Mouse (Mus musculus) hindbrain, embryonic 16.5 days (tissue): Measurements from ENCODE around the gene Ddr1. TPM values are rescaled to one million over a fixed set of nuclear protein-coding genes. Genes with fewer than 3 reads are reported as not detected.

Source experiments
- ATAC-seq: fragments of 200-750 bp; cut with Nextera tagmentation; 2 replicates; pipeline ENCODE4 v1.8.0; 2017; ENCODE audit warnings: moderate TSS enrichment, moderate library complexity
- H3K27ac ChIP-seq: fragments of 300-500 bp; sonication (generic); 2 replicates; pipeline ENCODE4 v1.5.1; 2014; ENCODE audit warnings: low read depth, mild to moderate bottlenecking, control low read depth, low read length, moderate library complexity
- H3K27me3 ChIP-seq: fragments of 300-500 bp; sonication (generic); replicated peaks from 2 replicates; pipeline ENCODE4 v1.6.1; 2014; ENCODE audit warnings: low read length; ENCODE audit not compliant: control insufficient read depth, insufficient read depth
- H3K36me3 ChIP-seq: fragments of 300-500 bp; sonication (generic); 2 replicates; pipeline ENCODE4 v1.6.1; 2014; ENCODE audit warnings: mild to moderate bottlenecking, low read length, moderate library complexity, mixed read lengths; ENCODE audit not compliant: control insufficient read depth, insufficient read depth
- H3K4me1 ChIP-seq: fragments of 300-500 bp; sonication (generic); 2 replicates; pipeline ENCODE4 v1.6.1; 2014; ENCODE audit warnings: low read depth, low read length; ENCODE audit not compliant: control insufficient read depth, insufficient read depth
- H3K4me2 ChIP-seq: fragments of 300-500 bp; sonication (generic); 2 replicates; pipeline ENCODE4 v1.6.1; 2014; ENCODE audit warnings: mild to moderate bottlenecking, low read length, control low read depth, moderate library complexity
- H3K4me3 ChIP-seq: fragments of 300-500 bp; sonication (generic); 2 replicates; pipeline ENCODE4 v1.5.1; 2014; ENCODE audit warnings: mild to moderate bottlenecking, low read length, control low read depth, moderate library complexity
- H3K9ac ChIP-seq: fragments of 300-500 bp; sonication (generic); 2 replicates; pipeline ENCODE4 v1.6.1; 2014; ENCODE audit warnings: low read depth, mild to moderate bottlenecking, control low read depth, low read length, moderate library complexity
- H3K9me3 ChIP-seq: fragments of 300-500 bp; sonication (generic); 2 replicates; pipeline ENCODE4 v1.6.1; 2014; ENCODE audit warnings: mild to moderate bottlenecking, low read length, moderate library complexity; ENCODE audit not compliant: control insufficient read depth
- WGBS: fragments of 180-500 bp; shearing (Covaris S2); extraction: QIAGEN DNeasy Blood & Tissue Kit; methylation state at CpG from one replicate; pipeline ENCODE4 v1.1.7; 2014; 5-methylcytosine and 5-hydroxymethylcytosine counted together
- polyA plus RNA-seq: library from polyadenylated mRNA; unstranded; fragments of >200 nt; fragmentation: Nextera tagmentation; extraction: Ambion mirVana; gene quantifications from 2 replicates; pipeline ENCODE4 v1.2.1, GENCODE M21; 2015

The Ddr1 gene
- polyA plus RNA-seq, 1 experiment from 2014 or later = 87.1 TPM

DNA sequence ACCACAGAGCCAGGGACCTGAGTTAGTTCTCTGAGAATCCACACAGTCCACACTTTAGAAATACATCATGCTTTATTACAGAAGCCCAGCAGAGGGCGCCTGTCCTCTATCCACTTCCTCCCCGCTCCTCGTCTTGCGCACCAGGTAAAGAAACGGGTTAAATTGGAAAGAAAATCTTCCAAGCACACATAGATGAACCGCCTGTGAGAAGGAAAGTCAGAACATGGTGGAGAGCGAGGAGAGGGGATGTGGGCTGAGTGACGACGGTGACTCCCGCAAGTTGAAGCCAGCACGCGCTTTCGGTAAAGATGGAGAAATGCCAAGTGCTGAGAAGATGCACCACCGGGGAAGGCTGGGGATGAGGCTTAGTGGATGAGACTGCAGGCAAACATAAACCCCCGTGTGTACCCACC is 68.7 kb downstream of the Ddr1 start:
- no peaks in the 10 kb centered on the region for H3K4me1 ChIP-seq
- H3K9ac ChIP-seq = peak overlapping the region; percentile 55
- peak overlapping the region; percentile 44 for H3K4me3 ChIP-seq
- no peaks in the 10 kb centered on the region for H3K36me3 ChIP-seq
- WGBS = 2% methylated on average over 15 of the region's 15 CpGs
- peak; percentile 82 for ATAC-seq
- H3K27ac ChIP-seq = no peak overlapping the region
- H3K4me2 ChIP-seq = peak overlapping the region; percentile 72
- H3K27me3 ChIP-seq = no peaks in the 10 kb centered on the region
- H3K9me3 ChIP-seq = no peaks in the 10 kb centered on the region

DNA sequence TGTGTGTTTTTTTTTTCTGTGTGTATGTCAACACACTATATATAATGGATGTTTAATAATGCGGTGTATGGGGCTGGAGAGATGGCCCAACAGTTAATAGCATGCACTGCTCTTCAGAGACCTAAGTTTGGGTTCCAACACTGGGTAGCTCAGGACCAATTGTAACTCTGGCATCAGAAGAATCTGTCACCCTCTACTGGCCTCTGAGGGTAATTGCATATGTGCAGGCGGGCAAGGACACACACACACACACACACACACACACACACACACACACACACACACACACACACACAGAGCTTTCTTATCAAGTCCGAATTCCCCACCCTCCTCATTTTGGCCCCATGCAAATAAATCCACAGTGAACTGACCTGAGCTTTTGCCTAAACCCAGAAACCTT is 69.2 kb downstream of the Ddr1 start:
- H3K4me3 ChIP-seq = no peak overlapping the region
- H3K4me2 ChIP-seq = no peak overlapping the region
- no peak overlapping the region for H3K9ac ChIP-seq
- no peaks in the 10 kb centered on the region for H3K36me3 ChIP-seq
- H3K27me3 ChIP-seq = no peaks in the 10 kb centered on the region
- H3K27ac ChIP-seq = no peak overlapping the region
- ATAC-seq = no peak
- H3K4me1 ChIP-seq = no peaks in the 10 kb centered on the region
- WGBS = 86% methylated on average over 3 of the region's 3 CpGs
- H3K9me3 ChIP-seq = no peaks in the 10 kb centered on the region

- 6% methylated on average over 1 of the region's 1 CpGs for WGBS
- Histone ChIP-seq H3K9ac (no peak overlapping the region), H3K4me3 (no peak overlapping the region), H3K27me3 (no peaks in the 10 kb centered on the region), H3K36me3 (no peaks in the 10 kb centered on the region), H3K4me2 (no peak overlapping the region), H3K27ac (no peak overlapping the region), H3K4me1 (no peaks in the 10 kb centered on the region), H3K9me3 (no peaks in the 10 kb centered on the region)
- ATAC-seq = peak; percentile 65; the same call in 1 of the 2 replicates
Observed at GRCm38 (mm10) chr17:35633992-35634391, 70.4 kb downstream of the Ddr1 start.

Other genes with a start within 250 kb of the Ddr1 start
- 0.11 and 0.21 TPM in 2 replicates for gene H2-Q10, start 234.5 kb downstream of the Ddr1 start, polyA plus RNA-seq
- not detected in 2 replicates for gene Pou5f1, start 198.6 kb downstream of the Ddr1 start, polyA plus RNA-seq
- 16.4 and 21.2 TPM in 2 replicates for gene Tcf19, start 187.8 kb downstream of the Ddr1 start, polyA plus RNA-seq
- gene Cchcr1, start 187.5 kb downstream of the Ddr1 start, polyA plus RNA-seq = 5.8 and 6.3 TPM in 2 replicates
- gene Psors1c2, start 171.4 kb downstream of the Ddr1 start, polyA plus RNA-seq = 0.94 and 1.1 TPM in 2 replicates
- gene Cdsn, start 152.5 kb downstream of the Ddr1 start, polyA plus RNA-seq = 0.19 and 0.28 TPM in 2 replicates
- 0.11 and 0.12 TPM in 2 replicates for gene 2300002M23Rik, start 137.2 kb downstream of the Ddr1 start, polyA plus RNA-seq
- not detected in 2 replicates for gene Sfta2, start 103.1 kb downstream of the Ddr1 start, polyA plus RNA-seq
- not detected in 2 replicates for gene Gm9573, start 78.0 kb downstream of the Ddr1 start, polyA plus RNA-seq
- not detected in 2 replicates for gene Mucl3, start 60.9 kb downstream of the Ddr1 start, polyA plus RNA-seq
- gene Vars2, start 37.0 kb downstream of the Ddr1 start, polyA plus RNA-seq = 16.7 and 17.9 TPM in 2 replicates
- 27.8 and 28.1 TPM in 2 replicates for gene Gtf2h4, start 30.9 kb downstream of the Ddr1 start, polyA plus RNA-seq
- 14.5 and 17.2 TPM in 2 replicates for gene Ier3, start 117.1 kb upstream of the Ddr1 start, polyA plus RNA-seq
- 131 and 150 TPM in 2 replicates for gene Flot1, start 118.6 kb upstream of the Ddr1 start, polyA plus RNA-seq
- 1,705 and 1,762 TPM in 2 replicates for gene Tubb5, start 133.7 kb upstream of the Ddr1 start, polyA plus RNA-seq
- gene Mdc1, start 136.9 kb upstream of the Ddr1 start, polyA plus RNA-seq = 9.3 and 11.2 TPM in 2 replicates
- 20.8 and 22.3 TPM in 2 replicates for gene Nrm, start 156.7 kb upstream of the Ddr1 start, polyA plus RNA-seq
- gene Ppp1r18, start 161.0 kb upstream of the Ddr1 start, polyA plus RNA-seq = 18.9 and 24.4 TPM in 2 replicates
- gene Dhx16, start 175.2 kb upstream of the Ddr1 start, polyA plus RNA-seq = 25.0 and 33.3 TPM in 2 replicates
- 67.4 and 77.4 TPM in 2 replicates for gene 2310061I04Rik, start 192.8 kb upstream of the Ddr1 start, polyA plus RNA-seq
- gene Atat1, start 205.5 kb upstream of the Ddr1 start, polyA plus RNA-seq = 287 and 393 TPM in 2 replicates
- gene Mrps18b, start 211.8 kb upstream of the Ddr1 start, polyA plus RNA-seq = 59.6 and 67.4 TPM in 2 replicates
- gene Ppp1r10, start 211.8 kb upstream of the Ddr1 start, polyA plus RNA-seq = 32.7 and 40.2 TPM in 2 replicates